Mouse (Mus musculus) liver, embryonic 14.5 days (tissue): ENCODE data around the gene Cyb5r4.

Experiments used
- CTCF ChIP-seq: IDR thresholded peaks from 2 replicates; pipeline ENCODE4 v1.5.1; 2016; ENCODE audit warnings: antibody characterized with exemption, low read depth, control low read depth
- EP300 ChIP-seq: IDR thresholded peaks from 2 replicates; pipeline ENCODE4 v1.6.1; 2016; ENCODE audit warnings: antibody characterized with exemption, low read depth

DNA sequence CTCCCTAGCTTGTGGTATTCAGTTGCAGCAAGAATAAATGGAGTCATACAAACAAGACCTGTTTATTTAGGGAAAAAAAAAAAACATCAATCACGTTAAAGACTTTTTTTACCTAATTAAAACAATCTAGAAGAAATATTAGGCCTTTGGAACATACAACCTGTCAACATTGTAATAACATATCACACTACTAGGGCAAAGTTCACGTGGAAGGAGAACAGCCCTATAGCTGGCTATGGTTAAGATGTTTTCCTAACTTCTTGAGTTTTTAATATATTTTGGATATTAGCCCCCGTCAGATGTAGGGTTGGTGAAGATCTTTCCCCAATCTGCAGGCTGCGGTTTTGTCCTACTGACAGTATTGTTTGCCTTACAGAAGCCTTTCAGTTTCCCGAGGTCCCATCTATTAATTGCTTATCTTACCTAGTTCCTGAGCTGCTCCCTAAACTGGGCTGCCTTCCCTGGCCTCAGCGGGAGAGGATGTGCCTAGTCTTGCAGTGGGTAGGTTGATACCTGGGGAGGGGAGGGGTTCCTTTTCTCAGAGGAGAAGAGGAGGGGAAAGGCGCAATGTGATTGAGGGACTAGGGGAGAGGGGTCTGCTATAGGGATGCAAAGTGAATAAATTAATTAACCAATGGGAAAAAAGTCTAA, 43.4 kb upstream of the Cyb5r4 start:
- no peak for TF ChIP-seq CTCF
- TF ChIP-seq EP300 = no peak
